Mouse (Mus musculus) small intestine, adult 2 months (tissue): ENCODE data around the gene Magix.

Experiments used
- CTCF ChIP-seq: fragments of 200-500 bp; IDR thresholded peaks from 2 replicates; pipeline ENCODE4 v1.5.1; 2012; ENCODE audit warnings: low read depth, mild to moderate bottlenecking, control low read depth, inconsistent platforms, low read length, moderate library complexity, mixed read lengths; ENCODE audit not compliant: insufficient replicate concordance, insufficient read length; ENCODE audit errors: extremely low read depth
- POLR2A ChIP-seq: fragments of 200-500 bp; IDR thresholded peaks from 2 replicates; pipeline ENCODE4 v1.6.1; 2012; ENCODE audit warnings: low read depth, mild to moderate bottlenecking, control low read depth, inconsistent platforms, low read length, moderate library complexity

GRCm38 (mm10) chrX:7728922-7729265 is 47.8 kb upstream of the Magix start:
- TF ChIP-seq CTCF (no peak), POLR2A (no peak)
